Mouse (Mus musculus): ENCODE data around the gene Tat.
"Not testable (repeated sequence)": the region's sequence is repeated elsewhere in the genome, so short reads cannot be mapped to it uniquely, and the experiment has no call there.

The Tat gene

GRCm38 (mm10) chr8:109982386-109983105 is 7.7 kb upstream of the Tat start:
- DNase-seq (ENCODE audit: low spot score): no peak

DNA sequence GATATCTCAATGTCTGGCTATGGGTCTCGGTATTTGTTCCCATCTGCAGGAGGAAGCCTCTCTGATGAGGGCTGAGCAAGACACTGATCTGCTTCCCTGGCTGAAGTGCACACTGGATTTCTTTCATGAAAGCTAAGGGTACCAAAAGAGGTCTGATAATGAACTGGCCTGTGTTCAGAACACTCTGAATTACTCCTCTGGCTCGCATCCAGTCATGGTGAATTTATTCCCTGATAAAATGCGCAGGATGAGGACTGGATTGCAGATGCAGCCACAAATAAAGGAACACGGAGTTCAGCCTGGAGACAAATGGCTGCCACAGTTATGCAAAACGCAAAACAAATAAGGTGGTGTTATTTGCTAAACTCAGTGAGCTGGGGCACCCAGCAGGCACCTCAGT is 6.3 kb upstream of the Tat start:
- no peak for DNase-seq (ENCODE audit: low spot score)

DNA sequence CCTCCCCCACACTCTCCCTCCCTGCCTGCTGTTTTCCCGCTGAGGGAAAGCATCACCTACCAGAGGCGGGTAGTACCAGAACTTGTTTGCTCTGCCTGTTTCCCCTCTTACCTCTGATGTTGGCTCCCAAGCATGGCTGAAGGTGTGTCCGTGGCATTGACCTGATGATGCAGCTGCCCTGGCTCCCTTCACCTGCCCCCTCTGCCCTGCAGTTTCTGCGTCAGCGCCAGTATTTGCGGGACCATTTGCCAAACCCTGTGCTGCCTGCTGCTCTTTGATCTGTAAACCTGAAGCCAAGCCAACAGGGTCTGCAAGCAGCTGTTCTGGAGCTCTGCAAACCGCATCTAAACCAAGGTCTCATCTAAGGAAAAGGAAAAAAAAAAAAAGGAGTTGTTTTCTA is 3.9 kb upstream of the Tat start:
- no peak for DNase-seq (ENCODE audit: low spot score)

DNA sequence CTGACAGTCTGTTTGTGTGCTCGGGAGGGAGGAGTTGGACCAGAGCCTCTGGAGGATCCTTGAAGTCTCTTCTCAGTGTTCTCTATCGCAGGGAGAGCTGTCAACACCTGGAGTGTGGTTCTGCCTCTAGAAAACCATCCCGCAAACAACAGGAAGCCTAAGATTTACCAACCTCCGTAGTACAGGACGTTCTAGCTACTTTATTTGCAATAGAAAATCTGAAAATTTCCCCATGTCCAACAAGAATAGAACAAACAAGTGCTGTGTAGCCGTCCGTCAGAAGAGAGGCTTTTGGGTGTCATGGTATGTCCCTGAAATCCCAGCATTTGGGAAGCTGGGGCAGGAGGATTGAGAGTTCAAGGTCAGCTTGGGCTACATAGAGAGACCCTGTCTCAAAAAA is 2.5 kb upstream of the Tat start:
- no peak for DNase-seq (ENCODE audit: low spot score)

DNA sequence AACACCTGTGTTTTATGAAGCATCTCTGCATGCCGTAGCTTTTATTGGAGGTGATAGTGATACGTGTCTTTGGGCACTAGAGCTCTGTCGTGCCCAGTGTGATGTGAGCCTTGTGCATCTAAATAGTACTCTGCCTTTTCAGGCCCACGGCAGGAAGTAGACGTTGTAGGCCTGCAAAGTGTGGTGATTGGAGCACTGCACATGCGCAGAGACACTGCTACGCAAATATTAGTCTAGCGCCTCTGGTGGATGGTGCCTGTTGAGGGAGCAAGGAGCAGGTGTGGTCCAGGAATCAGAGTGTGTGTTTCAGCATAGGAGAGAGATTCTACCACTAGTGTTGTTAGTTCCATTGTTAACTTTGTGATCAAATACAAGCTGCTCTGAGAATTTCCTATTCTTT is 1.1 kb upstream of the Tat start:
- DNase-seq (ENCODE audit: low spot score): no peak

DNA sequence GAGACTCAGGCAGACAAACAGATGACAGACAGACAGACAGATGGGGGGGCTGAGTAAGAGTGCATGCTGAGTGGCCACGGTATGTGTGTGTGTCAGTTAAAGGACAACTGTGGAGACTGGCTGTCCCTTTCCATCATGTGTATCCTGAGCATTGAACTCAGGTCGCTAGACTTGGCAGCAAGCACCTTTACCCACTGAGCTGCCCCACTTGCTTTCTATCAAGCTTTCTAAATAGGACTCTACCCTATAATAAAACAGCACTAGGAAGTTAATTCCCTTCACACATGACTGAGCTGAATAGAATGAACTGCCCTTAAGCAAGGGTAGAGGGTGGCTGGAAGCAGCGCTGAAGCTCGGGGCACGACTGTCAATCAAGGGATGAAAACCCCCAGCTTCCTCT is 1.9 kb downstream of the Tat start:
- no peak for DNase-seq (ENCODE audit: low spot score)

DNA sequence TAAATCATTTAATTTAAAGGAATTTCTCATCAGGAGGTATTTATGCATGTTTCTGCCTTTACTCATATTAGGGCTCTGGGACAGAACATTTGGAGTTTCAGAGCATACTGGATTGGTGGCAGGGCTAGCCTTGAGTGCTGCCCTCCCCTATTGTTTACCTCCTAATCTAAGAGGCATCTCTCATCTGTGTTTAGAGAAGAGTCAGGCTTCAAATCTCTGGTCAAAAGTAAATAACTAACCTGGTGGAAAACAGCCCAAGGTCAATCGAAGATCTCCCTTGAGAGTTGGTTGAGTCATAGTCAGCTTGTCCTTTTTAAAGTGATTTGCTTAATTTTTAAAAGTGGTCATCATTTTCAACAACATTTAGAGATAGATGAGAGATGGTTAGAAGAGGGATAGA is 2.7 kb downstream of the Tat start:
- no peak for DNase-seq (ENCODE audit: low spot score)

DNA sequence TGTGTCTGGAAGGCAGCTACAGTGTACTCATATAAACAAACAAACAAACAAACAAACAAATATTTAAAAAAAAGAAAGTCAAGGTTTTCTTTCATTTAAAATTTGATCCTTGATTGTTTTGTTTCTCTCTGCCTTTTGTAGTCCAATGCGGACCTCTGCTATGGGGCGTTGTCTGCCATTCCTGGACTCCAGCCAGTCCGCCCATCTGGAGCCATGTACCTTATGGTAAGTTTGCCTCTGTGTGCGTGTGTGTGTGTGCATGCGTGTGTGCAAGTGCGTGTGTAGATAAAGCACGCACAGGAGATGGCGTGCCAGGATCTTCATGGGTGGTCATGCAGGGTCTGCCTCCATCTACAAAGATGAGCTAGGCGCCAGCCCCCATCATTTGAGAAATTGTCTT is 7.1 kb downstream of the Tat start:
- DNase-seq (ENCODE audit: low spot score): no peak

DNA sequence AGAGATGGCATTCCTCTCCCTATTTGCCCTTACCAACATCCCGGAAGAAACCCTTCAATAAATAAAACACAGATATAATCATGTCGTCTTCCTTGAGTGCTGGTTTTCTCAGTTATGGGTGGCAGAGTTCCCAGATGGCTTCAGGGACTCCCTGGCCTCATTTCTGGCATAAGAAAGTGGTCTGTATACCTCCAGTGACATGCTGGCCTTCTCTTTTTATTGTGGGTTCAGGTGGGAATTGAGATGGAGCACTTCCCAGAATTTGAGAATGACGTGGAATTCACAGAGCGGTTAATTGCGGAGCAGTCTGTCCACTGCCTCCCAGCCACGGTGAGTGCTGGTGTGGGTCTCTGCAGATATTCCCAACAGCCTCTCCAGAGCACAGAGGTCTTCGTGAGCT is 7.8 kb downstream of the Tat start:
- no peak for DNase-seq (ENCODE audit: low spot score)

DNA sequence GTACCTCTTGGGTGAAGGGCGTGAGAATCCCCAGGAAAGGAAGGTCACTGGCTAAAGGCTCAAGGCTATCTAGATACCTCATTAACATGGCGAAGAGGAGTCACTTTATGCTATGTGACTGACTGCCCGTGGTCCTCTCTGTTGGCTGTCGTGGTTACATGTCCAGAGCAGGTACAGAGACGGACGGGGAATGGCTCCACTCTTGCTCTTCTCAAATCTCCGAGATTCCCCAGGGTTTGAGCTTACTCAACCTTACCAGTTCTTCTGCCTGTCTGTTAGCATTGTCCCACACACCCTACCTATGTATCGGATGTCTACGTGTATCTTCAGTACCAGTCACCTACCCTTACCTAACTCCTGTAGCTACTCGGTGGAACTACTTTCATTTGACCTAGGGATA is 9.7 kb downstream of the Tat start:
- no peak for DNase-seq (ENCODE audit: low spot score)

GRCm38 (mm10) chr8:110002953-110003352 is 12.7 kb downstream of the Tat start:
- DNase-seq (ENCODE audit: low spot score): no peak

- no peak for DNase-seq (ENCODE audit: low spot score)
Observed at GRCm38 (mm10) chr8:110004300-110004699, 14.1 kb downstream of the Tat start.

- DNase-seq (ENCODE audit: low spot score): no peak
Observed at GRCm38 (mm10) chr8:110006312-110007023, 16.2 kb downstream of the Tat start.

DNA sequence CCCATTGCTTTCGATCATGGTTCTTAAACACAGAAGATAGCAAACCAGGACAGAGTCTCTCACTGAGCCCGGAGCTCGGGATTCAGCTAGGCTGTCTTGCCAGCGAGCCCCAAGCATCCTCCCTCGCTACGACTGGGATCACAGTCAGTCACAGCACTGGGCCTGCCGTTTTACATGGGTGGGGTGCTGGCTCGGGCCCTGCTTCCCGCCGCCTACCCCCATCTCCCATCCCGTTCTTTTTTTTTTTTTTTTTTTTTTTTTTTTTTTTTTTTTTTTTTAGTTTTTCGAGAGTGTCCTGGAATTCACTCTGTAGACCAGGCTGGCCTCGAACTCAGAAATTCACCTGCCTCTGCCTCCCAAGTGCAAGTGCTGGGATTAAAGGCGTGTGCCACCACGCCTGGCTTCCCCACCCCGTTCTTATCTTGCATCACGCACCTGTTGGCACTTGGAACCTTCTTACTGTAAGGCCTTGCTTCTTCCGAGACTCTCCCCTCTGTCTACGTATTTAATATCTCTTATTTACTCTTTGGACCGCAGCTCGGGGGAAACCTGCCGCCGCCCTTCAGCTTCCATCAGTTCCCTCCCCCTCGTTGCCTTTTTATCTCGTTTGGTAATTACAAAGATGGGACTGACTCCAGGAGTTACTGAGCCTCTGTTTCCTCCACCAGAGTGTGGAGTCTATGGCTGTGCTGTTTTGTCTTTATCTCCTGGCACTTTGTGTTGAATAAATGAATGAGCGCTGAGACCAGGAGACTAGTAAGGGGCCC is 18.2 kb downstream of the Tat start:
- no peak for DNase-seq (ENCODE audit: low spot score)

DNA sequence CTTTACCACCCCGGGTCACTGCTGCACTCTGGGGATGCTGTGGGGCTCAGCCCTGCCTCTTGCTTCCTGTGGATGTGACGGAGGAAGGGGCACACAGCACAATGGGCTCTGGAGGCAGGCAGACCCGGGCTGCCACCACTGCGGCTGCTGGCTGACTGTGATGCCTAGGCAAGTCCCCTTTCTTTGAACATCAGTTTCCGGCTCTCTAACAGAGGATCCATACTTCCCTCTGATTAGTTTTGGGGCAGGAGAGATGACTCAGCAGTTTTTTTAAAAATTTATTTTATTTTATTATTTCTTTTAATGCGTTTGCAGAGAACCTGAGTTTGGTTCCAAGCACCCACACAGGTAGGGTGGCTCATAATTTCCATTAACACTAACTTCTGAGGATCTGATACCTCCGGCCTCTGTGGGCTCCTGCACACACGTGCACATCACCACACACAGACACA is 18.8 kb downstream of the Tat start:
- DNase-seq (ENCODE audit: low spot score): no peak

GRCm38 (mm10) chr8:110010868-110011267 is 20.6 kb downstream of the Tat start:
- DNase-seq (ENCODE audit: low spot score): peak; percentile 18

DNA sequence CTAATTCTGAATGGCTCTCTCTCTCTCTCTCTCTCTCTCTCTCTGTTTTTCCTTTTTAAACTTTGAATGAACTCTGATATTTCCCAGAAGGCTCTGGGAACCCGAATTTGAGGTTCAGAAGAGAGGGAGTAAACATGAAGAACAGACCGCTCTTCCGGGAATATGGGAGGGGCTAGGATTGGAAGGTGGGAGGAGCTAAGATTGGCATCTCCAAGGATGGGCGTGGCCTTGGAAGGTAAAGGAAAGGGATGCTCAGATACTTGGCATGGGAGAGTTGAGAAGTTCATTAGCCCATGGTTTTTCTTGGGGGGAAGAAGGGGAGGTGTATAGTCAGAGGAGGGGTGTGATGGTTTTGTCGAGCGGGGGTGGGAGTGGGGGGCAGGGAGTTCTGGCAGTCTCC is 31.8 kb downstream of the Tat start:
- no peak for DNase-seq (ENCODE audit: low spot score)

GRCm38 (mm10) chr8:110022768-110023344 is 32.6 kb downstream of the Tat start:
- no peak for DNase-seq (ENCODE audit: low spot score)

DNA sequence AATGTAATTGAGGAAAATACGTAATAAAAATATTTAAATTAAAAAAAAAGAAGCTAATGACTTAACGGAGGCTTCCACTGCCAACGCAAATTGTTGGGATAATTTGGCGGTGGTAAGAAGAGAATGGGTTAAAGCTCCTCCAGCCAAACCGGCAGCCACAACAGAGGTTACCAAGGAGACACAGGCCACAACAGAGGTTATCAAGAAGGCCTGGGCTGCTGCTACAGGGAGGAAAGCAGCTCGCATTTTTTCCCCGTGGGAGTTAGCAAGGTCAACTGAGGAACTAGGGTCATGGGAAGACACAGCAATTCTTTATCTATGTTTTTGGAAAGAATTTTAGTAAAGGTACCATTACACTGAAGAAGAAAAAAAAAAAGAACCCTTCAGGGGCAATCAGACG is 43.5 kb downstream of the Tat start:
- not testable (repeated sequence) for DNase-seq (ENCODE audit: low spot score)

GRCm38 (mm10) chr8:110034331-110034730 is 44.1 kb downstream of the Tat start:
- no peak for DNase-seq (ENCODE audit: low spot score)

GRCm38 (mm10) chr8:110036156-110036555 is 45.9 kb downstream of the Tat start:
- DNase-seq (ENCODE audit: low spot score): no peak

DNA sequence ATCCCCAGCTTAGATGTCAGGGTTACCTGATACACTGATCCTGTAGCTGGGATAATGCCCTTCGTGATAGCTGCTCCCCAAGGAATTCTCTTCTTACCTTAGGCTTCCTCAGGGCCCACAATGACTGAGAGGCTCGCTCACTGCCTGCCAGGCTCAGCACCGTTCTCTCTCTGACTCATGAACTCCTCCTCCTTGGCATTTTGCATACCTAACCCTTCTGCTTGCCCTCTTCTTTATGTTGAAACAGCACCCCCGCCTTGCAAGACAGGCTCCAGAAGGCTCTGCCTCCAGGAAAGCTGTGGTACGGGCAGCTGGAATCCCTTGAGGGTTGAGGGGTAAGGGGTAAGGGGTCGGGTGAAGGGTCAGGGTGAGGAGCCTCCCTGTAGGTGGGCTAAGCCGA is 49.0 kb downstream of the Tat start:
- no peak for DNase-seq (ENCODE audit: low spot score)

- no peak for DNase-seq (ENCODE audit: low spot score)
Observed at GRCm38 (mm10) chr8:110039659-110040058, 49.4 kb downstream of the Tat start, which contains the start of gene Chst4. TSS of gene Chst4 (minus strand) at chr8:110039740.

Measured in MN1 (cell line).